Mouse (Mus musculus) adipocyte (in vitro differentiated cells): ENCODE measurements at regions not wholly inside any gene's neighbourhood (a gene's known extent, or its start where the extent isn't known, plus 50 kb on each side); places are given as distances from the start of the nearest gene placed in this dataset.
"Not testable (repeated sequence)": the region's sequence is repeated elsewhere in the genome, so short reads cannot be mapped to it uniquely, and the experiment has no call there.

ENCODE experiments used
- DNase-seq: peaks from one replicate; pipeline ENCODE4 v3.0.0-alpha.2; 2016; ENCODE audit warnings: low spot score

DNA sequence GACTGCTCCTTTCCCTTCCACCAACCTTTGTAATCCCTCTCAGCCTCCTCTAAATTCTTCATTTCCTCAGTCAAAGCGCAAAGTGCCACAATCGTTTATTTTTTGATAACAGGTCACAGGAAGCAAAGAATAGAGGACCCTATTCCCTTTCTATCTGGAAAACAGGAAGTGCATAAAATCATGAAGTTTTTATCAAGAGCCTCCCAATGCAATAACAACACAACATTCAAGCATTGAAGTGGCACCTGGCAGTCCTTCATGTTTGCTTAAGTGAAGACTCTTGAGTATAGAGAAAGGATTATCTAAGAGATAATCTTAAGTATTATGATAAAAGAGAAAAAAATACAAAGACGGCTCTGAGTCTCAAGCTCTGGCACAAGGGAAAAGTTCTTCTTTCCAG lies 111.9 kb downstream of the Ibtk start:
- DNase-seq: no peak

DNA sequence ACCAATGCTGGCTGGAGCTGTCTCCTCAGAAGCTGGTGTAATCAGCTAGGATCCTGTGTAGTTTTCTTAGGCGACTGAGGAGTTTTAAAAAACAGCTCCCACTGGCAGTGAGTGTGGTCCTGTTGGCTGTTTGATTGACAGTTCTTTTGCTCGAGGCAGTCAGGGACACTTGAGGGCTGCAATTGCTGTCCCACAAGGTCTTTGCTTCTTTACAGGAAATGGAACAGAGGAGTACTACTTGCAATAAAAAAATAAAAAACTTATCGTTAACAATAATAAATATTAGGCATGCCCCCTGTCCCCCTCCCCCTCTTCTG lies 113.0 kb downstream of the Ibtk start:
- DNase-seq: peak; percentile 8

DNA sequence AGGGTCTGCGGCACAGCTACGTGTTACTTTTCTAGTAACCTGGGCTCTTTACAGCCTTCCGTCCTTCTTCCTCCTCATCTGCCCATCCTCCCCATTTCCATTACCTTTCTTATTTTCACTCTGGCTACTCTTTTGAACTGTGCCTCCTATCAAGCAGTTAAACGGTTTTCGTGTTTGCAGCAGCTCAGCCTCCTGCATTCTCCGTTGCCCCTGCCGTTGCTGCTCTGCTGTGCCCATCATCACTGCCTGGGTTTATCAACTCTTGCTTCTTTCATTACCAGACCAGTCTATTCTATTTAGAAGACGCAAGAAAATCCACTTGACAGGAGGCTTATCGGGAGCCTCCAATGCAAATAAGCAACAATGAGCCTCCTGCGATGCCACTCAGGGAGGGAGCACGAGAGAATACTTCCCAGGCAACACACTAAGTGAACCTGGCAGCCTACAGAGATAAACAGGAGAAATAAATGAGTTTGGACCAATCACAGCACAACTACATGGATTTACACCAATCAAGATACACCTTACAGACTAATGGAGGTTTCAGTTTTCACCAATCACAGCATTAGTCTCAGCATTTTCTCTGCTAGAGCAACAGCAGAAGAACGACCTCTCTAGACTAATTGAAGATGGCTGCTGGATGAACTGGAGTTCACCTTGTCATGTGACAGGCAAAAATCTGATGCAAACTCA lies 113.5 kb downstream of the Ibtk start:
- no peak for DNase-seq

- not testable (repeated sequence) for DNase-seq
Observed at GRCm38 (mm10) chr9:85634786-85635185, 114.3 kb downstream of the Ibtk start.

DNA sequence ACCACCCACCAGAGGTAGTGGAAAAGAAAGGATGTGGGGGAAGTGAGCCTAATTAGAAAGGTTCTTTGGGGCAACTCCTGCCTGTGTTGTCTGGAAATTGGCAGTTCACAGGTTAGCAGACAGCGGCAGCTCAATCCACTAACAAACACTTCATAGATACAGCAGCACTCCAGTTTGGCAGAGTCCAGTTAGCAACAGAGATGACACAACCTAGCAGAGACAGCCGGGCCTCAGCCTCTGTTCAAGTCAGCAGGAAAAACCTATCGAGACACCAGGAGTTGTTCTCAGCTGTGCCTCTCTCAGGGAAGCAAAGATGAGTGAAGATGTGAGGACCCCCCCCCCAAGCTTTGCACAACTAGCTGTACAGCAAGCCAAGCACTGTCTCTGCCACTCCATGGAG lies 131.2 kb downstream of the Ibtk start:
- DNase-seq: no peak

GRCm38 (mm10) chr9:85617177-85617777 lies 131.9 kb downstream of the Ibtk start:
- peak; percentile 2 for DNase-seq

DNA sequence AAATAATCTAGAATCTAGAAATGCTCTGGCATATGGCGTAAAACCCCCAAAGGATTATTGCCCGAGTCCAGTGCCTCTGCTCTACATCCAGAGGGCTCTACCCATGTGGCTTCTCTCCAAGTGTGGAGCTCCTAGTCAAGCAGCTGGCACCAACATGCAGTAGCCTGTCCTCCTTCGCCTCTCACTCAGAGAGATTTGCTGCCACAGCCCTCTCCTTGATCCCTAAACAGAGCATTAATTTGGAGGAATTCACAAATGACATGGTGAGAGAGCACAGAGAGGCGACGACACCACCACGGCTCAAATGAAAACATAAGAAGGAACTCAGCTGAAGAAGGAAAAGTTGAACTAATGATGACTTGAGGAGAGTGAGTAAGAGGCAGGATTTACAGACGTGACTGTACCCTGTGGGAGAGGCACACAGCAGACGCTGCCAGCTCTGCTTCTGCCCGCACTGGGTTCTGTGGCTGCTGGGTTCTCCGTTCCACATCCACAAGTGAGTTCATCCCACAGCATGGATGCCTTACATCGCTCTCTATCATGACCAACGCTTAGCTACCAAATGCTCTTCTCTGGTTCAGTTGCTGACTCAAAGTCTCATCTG lies 132.8 kb downstream of the Ibtk start:
- DNase-seq: peak; percentile 62

DNA sequence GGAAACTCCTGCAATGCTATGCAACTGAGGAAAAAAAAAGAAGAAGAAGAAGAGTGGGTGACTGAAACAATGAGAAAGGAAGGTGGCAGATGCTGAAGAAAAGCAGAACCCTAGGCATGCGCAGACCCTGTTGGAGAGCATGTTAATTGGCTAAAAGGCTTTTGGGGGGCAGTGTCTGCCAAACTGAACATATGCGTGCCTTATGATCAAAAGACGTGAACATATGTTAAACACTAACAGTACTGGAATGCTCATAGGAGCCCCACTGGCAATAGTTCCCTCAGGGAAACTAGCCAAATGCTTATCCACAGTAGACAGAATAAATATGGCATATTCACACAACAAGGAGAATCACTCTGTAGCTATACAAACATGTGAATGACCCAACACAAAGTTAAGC lies 140.0 kb downstream of the Ibtk start:
- DNase-seq: no peak

GRCm38 (mm10) chr9:85596959-85597358 lies 152.2 kb downstream of the Ibtk start:
- peak; percentile 35 for DNase-seq

GRCm38 (mm10) chr9:85593867-85594266 lies 155.3 kb downstream of the Ibtk start:
- DNase-seq: no peak

GRCm38 (mm10) chr9:85592639-85593038 lies 156.5 kb downstream of the Ibtk start:
- no peak for DNase-seq

DNA sequence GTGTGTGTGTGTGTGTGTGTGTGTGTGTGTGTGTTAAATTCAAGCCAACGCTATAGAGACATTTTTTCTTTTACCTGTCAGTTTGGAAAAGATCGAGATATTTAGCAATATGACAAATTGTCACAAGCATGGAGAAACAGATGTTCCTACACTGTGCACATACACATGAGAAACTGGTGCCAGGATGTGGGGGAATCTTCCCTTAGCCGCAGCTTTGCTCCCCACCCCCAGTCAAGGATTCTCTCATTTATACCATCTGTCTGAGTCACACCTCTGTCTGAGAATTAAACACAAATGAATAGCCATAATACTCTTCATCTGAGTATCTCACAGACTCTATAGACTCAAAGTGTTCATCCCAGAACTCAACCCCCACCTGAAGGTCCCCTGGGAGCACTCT lies 159.9 kb downstream of the Ibtk start:
- no peak for DNase-seq

DNA sequence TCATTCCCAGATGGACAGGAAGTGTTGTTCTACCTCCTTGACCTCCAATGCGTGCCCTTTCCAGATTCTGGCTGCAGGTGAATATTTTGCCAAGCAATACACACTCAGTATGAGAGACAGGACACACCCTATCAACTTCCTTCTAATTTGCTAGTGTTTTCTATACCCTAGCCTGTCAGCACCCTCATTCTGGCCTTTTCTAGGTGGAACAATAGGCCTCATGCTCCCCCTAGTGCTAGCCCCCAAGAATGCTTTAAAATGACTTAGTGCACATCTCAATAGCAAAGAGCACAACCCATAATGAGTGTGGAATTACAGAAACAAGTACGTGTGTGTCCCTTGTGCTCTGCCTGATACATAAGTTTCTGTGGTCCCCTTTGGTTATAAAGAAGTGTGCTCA lies 161.1 kb downstream of the Ibtk start:
- peak; percentile 23 for DNase-seq

DNA sequence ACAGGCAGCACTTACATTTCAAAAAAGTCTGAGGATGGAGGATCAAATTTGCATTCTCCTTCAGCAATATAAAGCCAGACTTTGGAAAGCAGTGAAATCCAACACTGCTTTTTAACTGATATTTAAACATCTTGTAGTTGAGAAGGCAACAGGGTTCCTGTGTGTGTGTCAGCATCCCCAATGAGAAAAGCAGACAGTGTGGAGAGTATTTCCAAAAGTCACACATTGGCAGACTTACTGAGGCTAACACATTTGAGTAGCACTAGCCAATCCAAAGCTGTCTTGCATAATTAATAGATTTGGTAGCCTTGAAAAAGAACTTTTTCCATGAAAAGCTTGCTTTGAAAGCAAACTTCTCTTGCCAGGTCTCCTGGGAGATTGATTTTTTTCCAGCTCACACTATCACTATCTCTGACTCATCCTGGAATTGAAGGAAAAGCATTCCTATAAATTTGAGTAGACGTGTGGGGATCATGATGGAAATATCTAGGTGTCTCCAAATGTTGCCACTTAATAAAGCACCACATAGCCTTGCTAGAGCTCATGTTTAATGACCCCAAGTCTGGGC lies 168.0 kb downstream of the Ibtk start:
- DNase-seq: no peak

DNA sequence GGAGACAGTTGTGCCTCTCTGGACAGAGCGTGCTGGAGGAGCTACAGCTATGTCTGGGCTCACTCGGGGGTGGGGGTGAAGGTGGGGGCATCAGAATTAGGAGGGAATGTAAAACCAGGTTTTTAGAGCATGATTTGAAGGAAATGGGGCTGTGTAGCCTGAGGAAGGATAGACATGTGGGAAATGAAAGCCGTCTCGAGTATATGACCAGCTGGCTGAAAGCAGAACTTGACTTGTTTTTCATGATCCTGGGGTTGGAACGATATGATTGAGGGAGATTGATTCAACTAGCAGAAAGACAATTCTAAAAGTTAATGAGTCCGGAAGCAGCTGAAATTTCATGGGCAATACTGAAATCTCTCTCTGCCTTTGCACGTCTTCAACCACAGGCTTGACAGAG lies 171.3 kb downstream of the Ibtk start:
- no peak for DNase-seq

DNA sequence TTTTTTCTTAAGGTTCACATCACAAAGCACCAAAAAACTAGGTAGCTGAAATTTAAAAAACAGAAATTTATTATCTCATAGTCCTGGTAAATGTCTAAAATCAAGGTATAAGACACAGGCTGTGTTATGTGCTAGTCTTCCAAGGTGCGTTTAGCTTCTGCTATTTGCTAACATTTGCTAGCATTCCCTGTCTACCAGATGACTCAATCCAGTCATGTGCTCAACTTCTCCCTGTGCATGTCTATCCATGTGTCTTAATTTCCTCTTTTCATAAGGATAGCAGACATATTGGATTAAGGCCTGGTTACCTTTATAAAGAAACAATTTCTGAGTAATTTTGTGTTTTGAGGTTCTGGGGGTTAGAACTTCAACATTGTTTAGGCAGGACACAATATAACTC lies 171.8 kb downstream of the Ibtk start:
- DNase-seq: no peak

- no peak for DNase-seq
Observed at GRCm38 (mm10) chr9:85568877-85569276, 180.3 kb downstream of the Ibtk start.

DNA sequence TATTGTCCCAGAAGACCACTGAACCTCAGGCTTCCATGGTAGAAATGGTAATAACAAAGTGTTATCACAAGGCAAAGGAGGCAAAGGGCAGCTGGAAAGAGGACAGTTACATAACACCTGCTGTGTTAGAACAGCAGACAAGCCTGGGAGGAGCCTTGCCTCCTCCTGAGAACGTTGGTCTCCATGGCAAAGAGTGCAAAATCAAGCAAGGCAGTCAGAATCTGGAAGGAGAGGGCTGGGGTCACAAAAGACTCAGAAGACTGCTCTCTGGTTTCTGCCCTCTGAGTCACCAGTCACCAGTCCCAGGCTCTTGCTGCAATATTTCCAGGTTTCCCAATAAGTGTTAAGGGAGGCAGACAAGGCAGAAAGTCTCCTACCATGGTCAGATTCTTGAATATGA lies 197.3 kb downstream of the Ibtk start:
- peak; percentile 64 for DNase-seq

DNA sequence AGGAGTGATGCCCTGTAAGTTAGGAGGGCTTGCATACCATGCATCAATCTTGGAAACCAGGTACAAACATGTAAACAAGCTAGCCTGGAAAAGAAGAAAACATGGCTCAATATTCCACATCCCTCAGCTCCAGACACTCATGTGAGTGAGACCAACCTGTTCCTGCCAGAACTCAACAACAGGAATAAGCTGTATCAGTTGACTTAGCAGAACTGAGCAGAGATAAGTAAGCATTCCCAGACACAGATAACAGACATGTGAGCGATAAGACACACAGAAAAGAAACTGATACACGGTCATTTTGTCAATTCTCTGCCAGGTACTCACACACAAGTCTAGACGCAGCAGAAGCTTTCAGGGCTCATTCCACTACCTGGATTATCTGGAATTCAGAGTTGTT lies 198.7 kb downstream of the Ibtk start:
- no peak for DNase-seq

- no peak for DNase-seq
Observed at GRCm38 (mm10) chr9:85546226-85546625, 202.9 kb downstream of the Ibtk start.

DNA sequence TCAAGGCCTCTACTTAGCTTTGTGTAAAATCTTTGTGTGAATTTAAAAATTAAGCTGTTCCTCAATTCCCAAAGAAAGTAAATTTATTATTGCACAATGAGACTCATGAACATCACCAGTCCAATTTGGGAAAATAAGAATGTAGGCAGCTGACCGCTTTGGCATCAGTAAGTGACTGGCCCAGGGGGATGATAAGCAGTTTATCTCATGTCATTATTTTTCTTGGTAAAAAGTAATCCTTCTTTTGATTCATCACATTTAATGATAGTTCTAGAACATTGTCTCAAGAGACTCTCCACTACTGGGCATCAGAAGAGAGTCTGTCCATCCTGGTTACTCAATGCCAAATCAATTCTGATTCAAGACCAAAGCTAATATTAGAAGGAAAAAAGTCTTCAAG lies 203.6 kb downstream of the Ibtk start:
- no peak for DNase-seq

DNA sequence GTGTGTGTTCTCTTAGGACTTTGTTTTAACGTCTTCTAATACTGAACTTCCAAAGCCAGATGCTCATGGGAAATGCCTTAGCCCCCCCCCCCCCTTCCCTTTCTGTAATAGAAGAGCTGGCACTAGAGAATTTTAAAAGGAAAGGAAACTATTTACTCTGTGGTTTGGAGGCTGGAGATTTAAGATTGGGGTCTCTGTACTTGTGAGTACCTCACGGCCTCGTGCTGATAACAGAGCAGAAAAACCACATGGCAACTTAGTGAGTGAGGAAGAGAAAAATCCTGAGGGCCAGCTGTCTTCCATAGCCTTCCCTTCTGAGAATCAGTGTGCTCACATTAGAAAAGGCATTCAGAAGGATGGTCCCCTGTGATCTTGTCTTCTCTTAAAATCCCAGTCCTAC lies 210.6 kb downstream of the Ibtk start:
- DNase-seq: no peak

DNA sequence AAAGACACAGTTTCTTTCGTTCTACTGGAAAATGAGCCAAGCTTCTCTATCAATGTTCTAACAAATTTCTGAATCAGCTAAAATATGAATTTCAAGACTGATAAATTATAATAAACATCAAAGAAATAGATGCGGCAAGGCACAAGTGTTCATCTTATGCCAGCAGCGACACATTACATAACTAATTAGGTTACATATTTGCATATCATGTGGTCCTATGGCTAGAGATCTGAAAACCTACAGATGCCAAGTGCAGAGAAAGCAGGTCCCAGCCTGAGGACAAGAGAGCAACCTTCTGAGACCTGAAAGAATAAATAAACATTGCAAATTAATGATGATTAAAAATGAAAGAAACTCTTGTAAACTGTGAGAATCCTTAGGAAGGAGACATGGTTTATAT lies 201.3 kb upstream of the Tent5a start:
- DNase-seq: no peak

DNA sequence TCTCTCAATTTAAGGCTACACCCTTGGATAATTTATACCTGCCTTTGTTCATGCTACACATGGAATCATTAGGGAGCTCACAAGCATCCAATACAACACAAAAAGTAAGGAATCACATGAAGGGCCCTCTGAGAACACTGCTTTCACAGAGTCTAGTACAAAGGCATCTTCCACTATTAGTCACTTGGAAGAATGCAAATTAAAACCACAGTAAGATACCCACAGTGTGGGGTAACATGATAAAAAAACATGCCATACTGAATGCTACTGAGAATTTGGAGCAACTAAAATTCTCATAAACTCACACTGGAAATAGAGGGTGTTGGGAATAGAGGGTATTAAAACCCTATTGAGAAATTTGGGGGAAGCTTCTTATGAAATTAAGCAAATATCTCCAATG lies 197.6 kb upstream of the Tent5a start:
- DNase-seq: no peak
